Mouse (Mus musculus): ENCODE results near the gene Gm10031.
"Not testable (repeated sequence)": the region's sequence is repeated elsewhere in the genome, so short reads cannot be mapped to it uniquely, and the experiment has no call there.

Gene Gm10031

GRCm38 (mm10) chr1:156523842-156524241 is at the start of gene Gm10031:
Gene Gm10031 (plus strand): TSS chr1:156524012.
- DNase-seq (ENCODE audit: low read depth, low spot score), result not testable (repeated sequence)

DNA sequence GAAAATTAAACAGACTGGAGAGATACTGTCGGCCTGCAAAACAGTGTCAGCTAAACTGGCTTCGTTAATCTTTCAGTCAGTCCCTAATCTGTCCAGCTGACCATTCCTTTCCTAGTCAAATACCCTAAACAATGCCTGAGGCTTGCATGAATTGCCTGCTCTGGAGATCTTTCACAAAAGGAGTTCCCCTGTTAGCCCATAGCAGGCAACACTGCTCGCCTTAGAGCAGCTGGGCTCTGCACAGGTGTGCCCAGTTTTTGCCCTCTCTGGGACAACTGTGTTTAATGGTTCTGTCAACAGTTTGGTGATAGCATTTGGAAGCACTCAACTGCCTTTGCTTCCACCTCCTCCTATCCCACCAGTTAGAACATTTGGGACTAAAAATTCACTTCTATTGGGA is 49.0 kb upstream of the Gm10031 start:
- no peak for DNase-seq (ENCODE audit: low read depth, low spot score)

DNA sequence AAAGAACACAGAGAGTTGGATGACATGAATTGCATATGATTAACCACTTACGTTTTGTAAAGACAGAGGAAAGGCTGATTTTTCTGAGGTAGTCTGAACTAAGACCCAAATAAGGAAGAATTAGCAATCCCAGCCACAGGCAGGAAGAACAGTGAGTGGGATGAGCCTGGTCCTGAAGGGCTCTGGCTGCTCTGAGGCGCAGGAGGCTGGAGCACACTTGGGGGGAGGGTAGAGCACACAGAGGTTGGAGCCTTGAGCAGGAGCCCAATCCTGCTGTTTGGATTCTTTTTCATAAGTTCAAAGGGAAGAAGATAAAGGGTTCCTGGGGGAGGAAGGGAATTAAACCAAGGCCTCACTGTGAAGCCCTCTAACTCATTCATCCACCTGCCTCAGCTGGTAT is 47.8 kb upstream of the Gm10031 start:
- no peak for DNase-seq (ENCODE audit: low read depth, low spot score)

GRCm38 (mm10) chr1:156476535-156476934 is 47.3 kb upstream of the Gm10031 start:
- no peak for DNase-seq (ENCODE audit: low read depth, low spot score)

- DNase-seq (ENCODE audit: low read depth, low spot score), result peak; percentile 75
Measured at GRCm38 (mm10) chr1:156481826-156482225, 42.0 kb upstream of the Gm10031 start.

- peak; percentile 48 for DNase-seq (ENCODE audit: low read depth, low spot score)
Measured at GRCm38 (mm10) chr1:156487498-156487897, 36.3 kb upstream of the Gm10031 start.

DNA sequence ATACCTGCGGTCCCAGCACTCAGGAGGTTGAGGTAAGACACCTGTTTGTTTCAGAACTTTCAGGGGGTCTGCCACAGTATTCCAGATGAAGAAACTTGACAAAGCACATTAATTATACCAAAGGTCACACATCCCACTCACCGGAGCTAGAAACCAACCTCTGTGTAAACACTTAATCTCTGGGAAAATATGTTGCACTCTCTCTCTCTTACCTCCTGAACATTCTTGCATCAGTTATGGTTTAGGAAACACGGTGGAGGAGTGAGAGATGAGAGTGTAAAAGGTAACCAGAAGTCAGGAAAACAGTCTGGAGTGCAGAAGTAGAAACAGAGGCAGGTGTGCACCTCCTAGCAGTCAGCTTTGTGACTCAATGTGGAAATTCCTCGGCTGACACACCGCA is 35.8 kb upstream of the Gm10031 start:
- no peak for DNase-seq (ENCODE audit: low read depth, low spot score)

GRCm38 (mm10) chr1:156491226-156491796 is 32.5 kb upstream of the Gm10031 start:
- no peak for DNase-seq (ENCODE audit: low read depth, low spot score)

- no peak for DNase-seq (ENCODE audit: low read depth, low spot score)
Measured at GRCm38 (mm10) chr1:156495025-156495424, 28.8 kb upstream of the Gm10031 start.

DNA sequence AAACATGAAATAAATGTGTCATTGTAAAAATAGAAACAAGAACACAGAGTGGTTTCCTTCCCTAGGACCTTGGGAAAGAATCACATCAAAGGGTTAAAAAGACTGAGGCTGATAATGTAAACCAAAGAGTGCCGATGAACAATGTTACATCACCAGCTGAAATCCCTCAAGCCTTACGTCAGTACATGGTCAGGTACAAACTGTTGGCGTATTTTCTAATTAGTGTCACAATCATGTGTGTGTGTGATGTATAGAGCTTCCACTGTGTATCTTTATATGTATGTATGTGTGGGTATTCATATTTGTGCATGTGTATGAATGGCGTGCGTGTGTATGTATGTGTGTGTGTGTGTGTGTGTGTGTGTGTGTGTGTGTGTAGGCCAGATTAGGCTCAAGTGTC is 26.9 kb upstream of the Gm10031 start:
- DNase-seq (ENCODE audit: low read depth, low spot score), result no peak

- DNase-seq (ENCODE audit: low read depth, low spot score), result peak; percentile 75
Measured at GRCm38 (mm10) chr1:156504945-156505523, 18.8 kb upstream of the Gm10031 start.

GRCm38 (mm10) chr1:156505901-156506300 is 17.9 kb upstream of the Gm10031 start:
- no peak for DNase-seq (ENCODE audit: low read depth, low spot score)

DNA sequence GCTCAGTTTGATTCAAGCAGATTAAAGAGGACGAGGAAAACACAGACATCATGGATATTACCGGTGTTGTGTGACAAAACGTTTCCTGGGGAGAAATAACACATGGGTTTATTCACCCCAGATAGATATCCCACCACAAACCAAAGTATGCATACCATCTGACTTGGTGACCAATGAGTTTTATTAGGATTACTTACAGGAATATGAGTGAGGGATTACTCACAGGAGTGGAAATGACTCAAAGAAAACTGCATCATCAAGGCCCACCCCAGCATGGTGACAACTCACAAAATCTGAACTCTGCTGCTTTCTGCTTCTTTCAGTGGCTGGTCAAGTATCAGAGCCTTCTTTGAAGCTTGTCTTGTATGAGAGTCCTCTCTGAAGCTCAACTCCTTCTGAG is 16.1 kb upstream of the Gm10031 start:
- DNase-seq (ENCODE audit: low read depth, low spot score), result no peak

DNA sequence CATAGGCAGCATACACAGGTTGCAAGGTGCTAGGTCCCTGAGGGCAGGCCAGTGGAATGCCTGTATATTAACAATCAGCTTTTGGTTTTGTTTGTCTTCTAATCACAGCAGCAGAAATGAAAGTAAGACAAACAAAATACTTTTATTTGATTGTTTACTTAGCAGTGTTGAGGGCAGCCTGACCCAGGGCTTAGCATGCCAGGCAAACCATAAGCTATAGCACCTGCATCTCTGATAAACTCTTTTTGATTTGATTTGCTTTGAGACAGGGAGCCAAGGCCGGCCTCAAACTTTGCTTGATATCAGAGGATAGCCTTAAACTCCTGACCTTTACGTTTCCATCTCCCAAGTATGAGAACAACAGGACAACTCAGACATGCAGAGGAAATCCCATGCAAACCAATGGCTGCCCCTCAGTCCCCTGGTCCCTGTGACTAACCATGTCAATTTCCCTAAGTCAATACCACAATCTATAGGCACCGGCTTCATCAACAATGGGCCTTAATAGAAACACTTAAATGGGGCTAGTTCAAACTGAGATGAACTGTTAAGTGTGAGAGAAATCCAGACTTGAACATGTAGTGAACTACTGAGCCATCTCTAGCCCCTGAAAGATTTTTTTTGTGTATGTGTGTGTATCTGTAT is 3.6 kb upstream of the Gm10031 start:
- DNase-seq (ENCODE audit: low read depth, low spot score), result no peak

- DNase-seq (ENCODE audit: low read depth, low spot score), result no peak
Measured at GRCm38 (mm10) chr1:156521796-156522517, 1.9 kb upstream of the Gm10031 start.

DNA sequence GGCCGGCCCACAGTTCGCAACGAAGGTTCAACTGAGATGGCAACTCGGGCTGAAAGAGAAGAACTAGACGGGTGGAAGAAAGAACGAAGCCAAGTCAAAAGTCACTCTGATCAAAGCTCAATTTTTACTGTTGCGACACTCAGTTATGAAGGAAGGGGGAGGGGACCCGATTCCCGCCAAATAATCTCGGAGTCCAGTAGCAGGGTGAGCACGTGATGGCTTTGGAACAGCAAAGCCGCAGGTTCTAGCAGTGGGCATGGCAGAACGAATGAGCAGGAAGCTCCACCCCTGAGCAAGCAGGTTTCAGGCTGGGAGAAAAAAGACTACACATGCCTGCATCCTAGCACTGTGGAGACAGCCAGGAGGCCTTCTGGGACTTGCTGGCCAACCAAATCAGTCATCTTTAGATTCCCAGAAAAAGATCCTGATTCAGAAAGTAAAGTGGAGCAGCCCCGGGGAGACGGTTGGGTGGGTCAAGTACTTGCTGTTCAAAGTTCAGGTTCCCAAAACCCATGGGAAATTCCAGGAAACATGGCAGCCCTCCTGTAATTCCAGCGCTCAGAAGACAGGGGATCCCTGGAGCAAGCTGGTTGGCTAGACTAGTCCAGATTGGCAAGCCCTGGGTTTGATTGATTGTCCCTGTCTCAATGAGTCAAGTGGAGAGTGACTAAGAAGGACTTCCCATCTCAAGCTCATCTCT is 8.8 kb downstream of the Gm10031 start:
- DNase-seq (ENCODE audit: low read depth, low spot score), result peak; percentile 46

GRCm38 (mm10) chr1:156533483-156533882 is 9.7 kb downstream of the Gm10031 start:
- no peak for DNase-seq (ENCODE audit: low read depth, low spot score)

DNA sequence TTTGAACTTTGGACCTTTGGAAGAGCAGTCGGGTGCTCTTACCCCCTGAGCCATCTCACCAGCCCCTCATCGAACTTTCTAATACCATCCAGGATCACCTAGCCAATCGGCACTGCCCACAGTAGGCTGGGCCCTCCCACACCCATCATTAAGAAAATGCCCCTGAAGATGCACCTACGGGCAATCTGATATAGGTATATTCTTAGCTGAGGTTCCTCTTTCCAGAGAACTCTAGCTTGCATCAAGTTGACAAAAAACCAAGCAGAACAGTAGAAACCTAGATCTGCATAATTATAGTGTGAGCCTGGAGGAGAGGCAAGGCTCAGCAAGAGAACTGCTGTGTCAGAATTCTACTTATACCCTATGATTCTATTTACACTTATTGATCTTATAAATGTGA is 10.1 kb downstream of the Gm10031 start:
- no peak for DNase-seq (ENCODE audit: low read depth, low spot score)

- no peak for DNase-seq (ENCODE audit: low read depth, low spot score)
Measured at GRCm38 (mm10) chr1:156537031-156537430, 13.2 kb downstream of the Gm10031 start.

DNA sequence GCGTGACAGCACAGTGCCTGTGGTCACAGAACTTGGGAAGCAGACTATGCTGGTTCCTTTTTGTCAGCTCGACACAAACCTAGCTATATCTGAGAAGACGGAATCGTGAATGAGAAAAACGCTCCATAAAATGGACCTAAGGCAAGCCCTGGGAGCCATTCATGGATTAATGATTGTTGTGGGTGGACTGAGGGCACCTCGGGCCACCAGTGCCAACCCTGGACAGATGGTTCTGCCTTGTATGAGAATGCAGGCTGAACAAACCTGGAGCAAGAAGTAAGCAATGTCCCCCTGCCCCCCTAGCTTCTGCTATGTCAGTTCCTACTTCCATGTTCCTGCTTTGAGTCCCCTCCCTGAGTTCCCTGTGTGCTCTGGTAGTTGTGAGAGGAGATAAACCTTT is 13.9 kb downstream of the Gm10031 start:
- DNase-seq (ENCODE audit: low read depth, low spot score), result no peak

DNA sequence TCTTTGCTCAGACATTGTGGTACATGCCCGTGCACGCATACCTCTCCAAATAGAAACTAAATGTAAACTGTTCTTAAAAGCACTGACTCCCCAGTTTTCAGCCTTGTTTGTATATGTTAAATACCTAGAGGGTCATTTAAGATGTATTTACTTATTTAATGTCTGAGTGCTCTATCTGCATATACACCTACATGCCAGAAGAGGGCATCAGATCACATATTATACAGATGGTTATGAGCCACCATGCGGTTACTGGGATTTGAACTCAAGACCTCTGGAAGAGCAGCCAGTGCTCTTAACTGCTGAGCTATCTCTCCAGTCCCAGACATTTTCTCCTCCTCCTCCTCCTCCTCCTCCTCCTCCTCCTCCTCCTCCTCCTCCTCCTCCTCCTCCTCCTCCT is 14.6 kb downstream of the Gm10031 start:
- peak; percentile 29 for DNase-seq (ENCODE audit: low read depth, low spot score)

Measured in ES-CJ7 (cell line).